Mouse (Mus musculus) left cerebral cortex, adult 2 months (tissue): ENCODE results near the gene Arhgap15. TPM values are rescaled to one million over a fixed set of nuclear protein-coding genes. Genes with fewer than 3 reads are reported as not detected.
"Not testable (repeated sequence)": the region's sequence is repeated elsewhere in the genome, so short reads cannot be mapped to it uniquely, and the experiment has no call there.

Experiments used
- DNase-seq, 2 experiments: peaks; one replicate each; pipeline ENCODE4 v3.0.0; 2021 to 2022; ENCODE audit warnings: low spot score in 2 of 2, mixed read lengths in 1 of 2; ENCODE audit errors: extremely low spot score in 1 of 2
- H3K27ac ChIP-seq: fragments of 200-600 bp; 2 replicates; pipeline ENCODE4 v1.8.1; 2022
- H3K4me3 ChIP-seq: fragments of 200-600 bp; 2 replicates; pipeline ENCODE4 v1.8.1; 2022
- CTCF ChIP-seq: fragments of 200-600 bp; IDR thresholded peaks from 2 replicates; pipeline ENCODE4 v1.8.1; 2022; ENCODE audit warnings: antibody characterized with exemption, mild to moderate bottlenecking, moderate library complexity
- intact Hi-C: fragments of 180-260 bp; cut with DNase I; formaldehyde crosslinking; loops from one replicate; pipeline ENCODE4 v1.15.1; 2025
- long read RNA-seq, 2 experiments: library from polyadenylated mRNA; stranded (forward); transcript quantifications; one replicate each; pipeline ENCODE4 v2.0.0; 2021; ENCODE audit warnings: borderline mapping rate in 2 of 2
- total RNA-seq, 2 experiments: library from RNA; stranded (reverse); gene quantifications; 2 replicates each; pipeline ENCODE4 v1.2.3; 2021

Arhgap15 gene
- total RNA-seq, result 10 to 100 TPM in 1 of 2 experiments, 1 to 10 TPM in 1; 9.7 to 12.8 TPM
- long read RNA-seq, experiment 1, partial matches to known transcripts, result 6 of 10 reads
- long read RNA-seq, experiment 1, other reads (novel, unspliced or antisense), result 4 of 10 reads
- long read RNA-seq, experiment 2, partial matches to known transcripts, result 5 of 7 reads
- long read RNA-seq, experiment 2, other reads (novel, unspliced or antisense), result 2 of 7 reads

DNA sequence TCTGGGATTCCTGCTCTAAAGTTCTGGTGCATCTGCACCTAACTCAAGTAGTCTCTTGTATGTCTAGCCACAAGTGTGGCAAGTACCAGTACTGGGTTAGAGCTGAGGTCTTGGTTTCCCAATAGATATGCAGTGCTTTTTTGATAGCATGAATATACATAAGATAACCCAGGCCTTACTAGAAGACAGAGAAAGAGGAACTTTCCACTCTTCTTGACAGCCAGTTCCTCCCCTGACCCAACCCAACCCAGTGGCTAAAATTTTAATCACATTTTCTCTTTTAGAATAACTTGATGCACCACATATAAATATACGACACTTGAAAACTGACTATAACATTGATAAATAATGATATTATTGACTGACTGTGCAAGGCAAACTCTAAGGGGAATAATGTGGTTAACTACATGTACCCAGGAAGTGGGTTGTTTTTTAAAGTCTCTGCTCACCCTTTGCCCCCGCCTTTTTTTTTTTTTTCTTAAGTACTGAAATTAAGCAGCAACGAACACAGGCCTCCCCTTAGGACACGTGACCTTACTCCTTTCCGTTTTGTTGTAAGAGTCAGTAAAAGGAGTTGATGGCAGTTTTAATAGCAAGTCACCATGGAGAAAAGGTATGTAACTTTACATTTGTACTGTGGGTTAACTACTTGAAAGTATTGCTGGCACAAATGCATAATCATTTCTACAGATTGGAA lies at the start of gene Arhgap15:
Gene Arhgap15, plus strand, starts transcription at position 538 of the 697 bp plus-strand sequence.
- intact Hi-C loops, result no loop called here
- H3K4me3 ChIP-seq, result no peak within 1 kb of the TSS
- DNase-seq, result no peak
- TF ChIP-seq CTCF, result no peak
- no peak within 1 kb of the TSS for H3K27ac ChIP-seq

GRCm38 (mm10) chr2:43712611-43713138 lies 35.9 kb upstream of the Arhgap15 start:
- intact Hi-C loops, result loop anchor here (1.0 kb wide), 1 partner anchor 21 kb away; no protein-coding TSS in a partner anchor
- DNase-seq, result no peak

GRCm38 (mm10) chr2:43722446-43723103 lies 26.0 kb upstream of the Arhgap15 start:
- intact Hi-C loops, result loop anchor here (1.0 to 2.0 kb wide), 3 partner anchors 65 to 180 kb away; no protein-coding TSS in a partner anchor
- peak; percentile 62 to 63 for DNase-seq
- H3K27ac ChIP-seq, result no peak overlapping the region
- 0 out of 2 replicates have a peak overlapping the region, but pooled peaks have one; percentile 24 for H3K4me3 ChIP-seq
- TF ChIP-seq CTCF, result peak; percentile 88

More at GRCm38 (mm10) chr2:43712611-43713138, 35.9 kb upstream of the Arhgap15 start:
- peak overlapping the region; percentile 29 for H3K27ac ChIP-seq
- no peak for TF ChIP-seq CTCF
- H3K4me3 ChIP-seq, result no peak overlapping the region

- no peak overlapping the region for H3K27ac ChIP-seq
- no peak for TF ChIP-seq CTCF
- no peak for DNase-seq
- intact Hi-C loops, result loop anchor here (1.0 to 2.0 kb wide), 2 partner anchors 64 to 128 kb away; no protein-coding TSS in a partner anchor
- 0 out of 2 replicates have a peak overlapping the region, but pooled peaks have one; percentile 24 for H3K4me3 ChIP-seq
Measured at GRCm38 (mm10) chr2:43723104-43723541, 25.5 kb upstream of the Arhgap15 start.

GRCm38 (mm10) chr2:43727181-43727580 lies 21.4 kb upstream of the Arhgap15 start:
- intact Hi-C loops, result no loop called here
- Histone ChIP-seq H3K4me3 (no peak overlapping the region), H3K27ac (no peak overlapping the region)
- no peak for DNase-seq
- no peak for TF ChIP-seq CTCF

DNA sequence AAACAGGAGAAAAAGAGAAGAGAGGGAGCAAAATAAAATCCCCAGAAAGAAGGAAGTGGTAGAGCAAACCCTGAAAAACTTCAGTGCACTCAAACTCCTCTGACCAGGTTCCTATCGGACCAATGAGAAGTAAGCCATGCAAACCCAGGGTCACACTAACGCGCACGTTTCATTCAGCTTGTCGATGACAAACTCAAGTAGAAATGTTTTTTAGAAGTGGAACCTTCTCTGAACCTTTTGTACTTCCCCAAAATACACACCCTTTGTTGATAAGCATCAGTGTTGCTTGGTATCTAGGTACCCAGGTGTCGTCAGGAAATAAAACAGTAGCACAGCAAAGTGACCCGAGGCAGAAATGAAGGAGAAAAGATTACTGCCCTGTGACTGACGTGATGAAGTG lies 20.9 kb upstream of the Arhgap15 start:
- intact Hi-C loops, result no loop called here
- Histone ChIP-seq H3K4me3 (no peak overlapping the region), H3K27ac (no peak overlapping the region)
- TF ChIP-seq CTCF, result no peak
- no peak for DNase-seq

DNA sequence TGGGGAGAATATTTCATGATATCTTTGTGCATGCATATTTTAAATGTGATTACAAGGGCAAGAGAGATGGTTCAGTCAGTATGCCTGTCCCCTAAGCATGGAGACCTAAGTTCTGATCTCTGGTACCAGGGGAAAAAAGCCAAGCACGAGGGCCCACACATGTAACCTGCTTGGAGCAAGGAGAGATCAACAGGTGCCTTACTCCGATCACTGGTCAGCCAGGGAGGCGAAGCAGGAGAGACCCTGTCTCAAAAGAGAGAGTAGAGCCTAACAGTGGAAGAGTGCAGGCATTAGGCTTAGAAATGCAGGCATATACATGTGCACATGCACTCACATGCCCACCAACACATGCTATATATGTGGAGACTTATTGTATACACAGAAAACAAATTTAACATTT lies 19.8 kb upstream of the Arhgap15 start:
- no peak overlapping the region for H3K27ac ChIP-seq
- no peak overlapping the region for H3K4me3 ChIP-seq
- intact Hi-C loops, result no loop called here
- TF ChIP-seq CTCF, result no peak
- DNase-seq, result no peak

- Histone ChIP-seq H3K27ac (no peak overlapping the region), H3K4me3 (no peak overlapping the region)
- no peak for TF ChIP-seq CTCF
- DNase-seq, result no peak
- intact Hi-C loops, result no loop called here
Measured at GRCm38 (mm10) chr2:43732396-43732795, 16.2 kb upstream of the Arhgap15 start.

GRCm38 (mm10) chr2:43735071-43735470 lies 13.6 kb upstream of the Arhgap15 start:
- intact Hi-C loops, H3K27ac ChIP-seq, H3K4me3 ChIP-seq, DNase-seq: not testable (repeated sequence)

GRCm38 (mm10) chr2:43737546-43737945 lies 11.1 kb upstream of the Arhgap15 start:
- no peak for TF ChIP-seq CTCF
- no peak for DNase-seq
- Histone ChIP-seq H3K4me3 (no peak overlapping the region), H3K27ac (no peak overlapping the region)
- intact Hi-C loops, result no loop called here

- DNase-seq, result no peak
- TF ChIP-seq CTCF, result no peak
- Histone ChIP-seq H3K4me3 (no peak overlapping the region), H3K27ac (no peak overlapping the region)
- intact Hi-C loops, result no loop called here
Measured at GRCm38 (mm10) chr2:43738562-43739112, 10.0 kb upstream of the Arhgap15 start.
